Mouse (Mus musculus) neural tube, postnatal 0 days (tissue): ENCODE results near the gene Sp3. TPM values are rescaled to one million over a fixed set of nuclear protein-coding genes. Genes with fewer than 3 reads are reported as not detected.

Experiments
- microRNA-seq: library from miRNA; unstranded; fragments of <30 nt; microRNA quantifications from one replicate; pipeline ENCODE4, GENCODE M21; 2016
- polyA plus RNA-seq: library from polyadenylated mRNA; unstranded; fragments of >200 nt; fragmentation: Nextera tagmentation; extraction: Ambion mirVana; gene quantifications from 2 replicates; pipeline ENCODE4 v1.2.1, GENCODE M21; 2015

Gene Sp3
- polyA plus RNA-seq, result 26.8 and 30.5 TPM in 2 replicates

GRCm38 (mm10) chr2:72980337-72981074 lies at the start of gene Sp3:
Gene Sp3 (minus strand): TSS chr2:72980446.

GRCm38 (mm10) chr2:72986616-72987015 lies 6.4 kb upstream of the Sp3 start, which contains the start of gene Gm11084:
Gene Gm11084 (minus strand): TSS chr2:72986716.

Small RNAs within 50 kb of the gene (microRNA-seq; reads per million reads assigned to microRNA genes)
- gene Gm25960, result not detected

Other genes starting within 250 kb of the Sp3 start
- not detected in 2 replicates for gene Gm11084, start 6.3 kb upstream of the Sp3 start, polyA plus RNA-seq
- gene Ola1, start 238.5 kb upstream of the Sp3 start, polyA plus RNA-seq, result 105 and 115 TPM in 2 replicates